Mouse (Mus musculus) megakaryocyte, embryonic 14.5 days (primary cell): ENCODE results near the gene Tram1l1. TPM values are rescaled to one million over a fixed set of nuclear protein-coding genes. Genes with fewer than 3 reads are reported as not detected.
"Not testable (repeated sequence)": the region's sequence is repeated elsewhere in the genome, so short reads cannot be mapped to it uniquely, and the experiment has no call there.

ENCODE experiments used
- H3K27me3 ChIP-seq: replicated peaks from 2 replicates; pipeline ENCODE3; 2012; ENCODE audit warnings: inconsistent platforms
- H3K36me3 ChIP-seq: replicated peaks from 2 replicates; pipeline ENCODE3; 2012; ENCODE audit warnings: low read length, inconsistent platforms, mixed read lengths
- H3K4me1 ChIP-seq: 2 replicates; pipeline ENCODE4 v1.6.1; 2012; ENCODE audit warnings: inconsistent platforms
- H3K4me3 ChIP-seq: replicated peaks from 2 replicates; pipeline ENCODE3; 2012; ENCODE audit warnings: moderate library complexity, mild to moderate bottlenecking, inconsistent platforms
- H3K9me3 ChIP-seq: 2 replicates; pipeline ENCODE4 v1.6.1; 2012; ENCODE audit warnings: inconsistent platforms
- FLI1 ChIP-seq: IDR thresholded peaks from 2 replicates; pipeline ENCODE4 v1.6.1; 2012; ENCODE audit warnings: low read length, inconsistent platforms, mixed read lengths
- GATA1 ChIP-seq: IDR thresholded peaks from 3 replicates; pipeline ENCODE4 v1.6.1; 2012; ENCODE audit warnings: mixed read lengths, low read length, inconsistent platforms, borderline replicate concordance
- polyA plus RNA-seq: library from polyadenylated mRNA; stranded (reverse); fragments of >175 nt; gene quantifications from 2 replicates; pipeline ENCODE4 v1.2.3, GENCODE M21; 2012; ENCODE audit warnings: low replicate concordance; ENCODE audit not compliant: insufficient read depth

Tram1l1 gene
- not detected in 2 replicates for polyA plus RNA-seq

- Histone ChIP-seq H3K4me3 (peak within 1 kb of the TSS; percentile 69), H3K4me1 (peaks cover 6% of the 10 kb centered on the region; the same call in 1 of the 2 replicates), H3K9me3 (peaks cover 14% of the 10 kb centered on the region), H3K27me3 (peaks cover 8% of the 10 kb centered on the region), H3K36me3 (no peaks in the 10 kb centered on the region)
- TF ChIP-seq GATA1 (no peak), FLI1 (no peak)
These were observed at the start of gene Tram1l1 for GRCm38 (mm10) chr3:124320821-124321576. Tram1l1 (plus strand) TSS chr3:124320855.

DNA sequence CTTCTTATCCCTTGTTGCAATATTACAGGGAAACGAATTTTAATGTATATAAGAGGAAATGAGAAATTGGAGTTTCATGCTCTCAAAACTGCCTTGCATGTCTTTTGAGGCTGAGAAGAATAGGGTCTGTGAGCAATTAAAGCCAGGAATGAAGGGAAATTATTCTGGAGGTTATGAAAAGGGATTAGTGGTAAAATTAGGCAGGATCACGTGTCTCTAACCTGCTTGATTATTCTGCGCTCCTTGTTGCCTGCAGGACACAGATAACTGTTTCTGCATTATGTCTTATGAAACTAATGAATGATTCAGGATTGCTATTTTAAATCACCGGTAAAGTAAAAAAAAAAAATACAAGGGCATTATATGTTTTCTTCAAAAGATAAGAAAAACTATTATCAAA, 49.4 kb upstream of the Tram1l1 start:
- Histone ChIP-seq H3K36me3 (no peaks in the 10 kb centered on the region), H3K27me3 (no peaks in the 10 kb centered on the region), H3K4me3 (no peak overlapping the region), H3K4me1 (no peaks in the 10 kb centered on the region; the same call in 1 of the 2 replicates), H3K9me3 (no peaks in the 10 kb centered on the region)
- TF ChIP-seq FLI1 (no peak), GATA1 (no peak)

- TF ChIP-seq GATA1 (no peak), FLI1 (no peak)
- no peaks in the 10 kb centered on the region; the same call in 1 of the 2 replicates for H3K4me1 ChIP-seq
- H3K36me3 ChIP-seq, result no peaks in the 10 kb centered on the region
- no peaks in the 10 kb centered on the region for H3K27me3 ChIP-seq
- no peaks in the 10 kb centered on the region for H3K9me3 ChIP-seq
- no peak overlapping the region for H3K4me3 ChIP-seq
These were observed 49.0 kb upstream of the Tram1l1 start for GRCm38 (mm10) chr3:124271668-124272067.

- Histone ChIP-seq H3K27me3 (no peaks in the 10 kb centered on the region), H3K36me3 (no peaks in the 10 kb centered on the region), H3K9me3 (no peaks in the 10 kb centered on the region), H3K4me3 (no peak overlapping the region), H3K4me1 (no peaks in the 10 kb centered on the region; the same call in 1 of the 2 replicates)
- TF ChIP-seq FLI1, result no peak
- TF ChIP-seq GATA1, result no peak
These were observed 48.1 kb upstream of the Tram1l1 start for GRCm38 (mm10) chr3:124272465-124273089.

DNA sequence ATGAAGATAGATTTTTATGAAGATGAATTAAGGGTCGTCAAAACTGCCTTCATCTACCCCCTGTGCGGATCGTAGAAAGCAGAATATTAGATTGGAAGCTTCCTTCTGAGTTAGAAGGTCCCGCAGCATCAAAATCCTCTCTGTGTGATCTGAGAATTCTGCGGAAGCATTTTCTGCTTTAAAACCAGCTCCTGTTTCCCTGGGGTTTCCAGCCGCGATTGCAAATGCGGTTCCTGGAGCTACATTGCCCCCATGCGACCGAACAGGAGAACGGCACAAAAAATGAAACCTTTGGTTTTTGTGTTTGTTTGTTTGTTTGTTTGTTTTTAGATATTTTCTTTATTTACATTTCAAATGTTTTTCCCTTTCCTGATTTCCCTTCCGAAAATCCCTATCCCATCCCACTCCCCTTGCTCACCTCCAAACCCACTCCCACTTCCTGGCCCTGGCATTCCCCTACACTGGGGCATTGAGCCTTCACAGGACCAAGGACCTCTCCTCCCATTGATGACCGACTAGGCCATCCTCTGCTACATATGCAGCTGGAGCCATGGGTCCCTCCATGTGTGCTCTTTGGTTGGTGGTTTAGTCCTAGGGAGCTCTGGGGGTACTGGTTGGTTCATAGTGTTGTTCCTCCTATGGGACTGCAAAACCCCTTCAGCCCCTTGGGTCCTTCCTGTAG, 45.6 kb upstream of the Tram1l1 start:
- not testable (repeated sequence) for H3K9me3 ChIP-seq, H3K4me1 ChIP-seq, H3K36me3 ChIP-seq, H3K27me3 ChIP-seq, H3K4me3 ChIP-seq

GRCm38 (mm10) chr3:124288936-124289335, 31.7 kb upstream of the Tram1l1 start:
- H3K9me3 ChIP-seq, H3K4me1 ChIP-seq, H3K36me3 ChIP-seq, H3K27me3 ChIP-seq, H3K4me3 ChIP-seq: not testable (repeated sequence)

DNA sequence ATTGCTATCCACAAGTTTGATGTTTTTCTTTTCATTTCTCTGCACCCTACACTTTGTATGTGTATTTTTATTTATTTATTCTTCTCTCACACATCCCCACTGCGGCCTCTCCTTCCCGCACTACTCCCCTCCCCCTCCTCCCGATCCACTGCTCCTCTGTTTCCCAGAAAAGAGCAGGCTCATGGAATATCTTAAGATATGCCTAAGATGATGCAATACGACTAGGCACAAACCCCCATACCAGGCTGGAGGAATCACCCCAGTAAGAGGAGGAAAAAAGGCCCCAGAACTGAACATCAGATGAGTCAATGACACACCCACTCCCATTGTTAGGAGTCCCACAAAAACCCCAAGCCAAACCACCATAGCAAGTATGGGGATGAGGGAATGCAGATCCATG, 1.4 kb upstream of the Tram1l1 start:
- TF ChIP-seq FLI1 (no peak), GATA1 (no peak)
- no peaks in the 10 kb centered on the region for H3K36me3 ChIP-seq
- H3K4me1 ChIP-seq, result peaks cover 6% of the 10 kb centered on the region; the same call in 1 of the 2 replicates
- H3K4me3 ChIP-seq, result no peak overlapping the region
- peaks cover 14% of the 10 kb centered on the region for H3K9me3 ChIP-seq
- peaks cover 8% of the 10 kb centered on the region for H3K27me3 ChIP-seq

DNA sequence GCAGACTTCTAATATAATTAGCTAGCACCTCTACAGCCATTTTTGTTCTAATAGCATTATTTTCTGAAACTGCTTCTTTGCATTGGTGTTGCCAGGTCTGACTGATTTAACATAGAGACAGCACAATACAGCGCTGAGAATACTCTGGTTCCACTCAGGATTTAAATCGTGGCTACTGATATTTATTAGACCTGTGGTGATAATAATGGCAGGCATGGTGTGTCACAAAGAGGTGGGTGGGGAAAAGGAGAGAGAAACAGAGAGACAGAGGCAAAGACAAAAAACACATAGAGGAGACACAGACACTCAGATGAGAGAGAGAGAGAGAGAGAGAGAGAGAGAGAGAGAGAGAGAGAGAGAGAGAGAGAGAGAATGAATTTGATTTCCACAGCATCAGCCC, 257 bp upstream of the Tram1l1 start:
- peaks cover 6% of the 10 kb centered on the region; the same call in 1 of the 2 replicates for H3K4me1 ChIP-seq
- no peak for TF ChIP-seq GATA1
- TF ChIP-seq FLI1, result no peak
- no peaks in the 10 kb centered on the region for H3K36me3 ChIP-seq
- H3K27me3 ChIP-seq, result peaks cover 8% of the 10 kb centered on the region
- H3K4me3 ChIP-seq, result peak overlapping the region; percentile 69
- peaks cover 14% of the 10 kb centered on the region for H3K9me3 ChIP-seq

DNA sequence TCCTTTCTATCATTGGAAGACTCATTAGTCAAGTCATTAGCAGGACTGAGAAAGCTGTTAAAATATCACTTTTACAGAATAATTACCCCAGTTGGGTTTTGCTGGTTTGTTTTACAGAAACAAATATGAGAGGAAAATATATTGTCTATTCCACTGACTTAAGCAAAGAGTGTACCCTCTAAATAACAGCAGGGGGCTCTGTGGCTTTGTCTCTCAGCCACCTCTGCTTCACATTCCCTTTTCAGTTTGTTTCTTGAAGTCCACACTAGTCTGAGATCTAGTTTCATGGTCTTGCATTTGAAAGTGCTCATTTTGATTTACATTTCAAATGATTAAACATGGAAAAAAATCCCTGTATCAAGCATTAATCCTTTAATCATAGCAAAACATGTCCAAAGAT, 25.8 kb downstream of the Tram1l1 start:
- Histone ChIP-seq H3K27me3 (no peaks in the 10 kb centered on the region), H3K9me3 (no peaks in the 10 kb centered on the region), H3K4me3 (no peak overlapping the region), H3K4me1 (no peaks in the 10 kb centered on the region), H3K36me3 (no peaks in the 10 kb centered on the region)
- TF ChIP-seq GATA1 (no peak), FLI1 (no peak)

GRCm38 (mm10) chr3:124357533-124357932, 36.9 kb downstream of the Tram1l1 start:
- H3K4me3 ChIP-seq, result no peak overlapping the region
- H3K9me3 ChIP-seq, result peaks cover 4% of the 10 kb centered on the region; the same call in 1 of the 2 replicates
- no peaks in the 10 kb centered on the region for H3K4me1 ChIP-seq
- no peaks in the 10 kb centered on the region for H3K27me3 ChIP-seq
- TF ChIP-seq FLI1 (no peak), GATA1 (no peak)
- no peaks in the 10 kb centered on the region for H3K36me3 ChIP-seq
